Mouse (Mus musculus) erythroblast, embryonic 14.5 days (primary cell): Measurements from ENCODE around the gene Col4a4.

Experiments
- GATA1 ChIP-seq: IDR thresholded peaks from 2 replicates; pipeline ENCODE4 v1.6.1; 2012; ENCODE audit warnings: low read length, inconsistent platforms, mixed read lengths
- TAL1 ChIP-seq: IDR thresholded peaks from 3 replicates; pipeline ENCODE4 v1.6.1; 2012; ENCODE audit warnings: low read length, inconsistent platforms, mixed read lengths

DNA sequence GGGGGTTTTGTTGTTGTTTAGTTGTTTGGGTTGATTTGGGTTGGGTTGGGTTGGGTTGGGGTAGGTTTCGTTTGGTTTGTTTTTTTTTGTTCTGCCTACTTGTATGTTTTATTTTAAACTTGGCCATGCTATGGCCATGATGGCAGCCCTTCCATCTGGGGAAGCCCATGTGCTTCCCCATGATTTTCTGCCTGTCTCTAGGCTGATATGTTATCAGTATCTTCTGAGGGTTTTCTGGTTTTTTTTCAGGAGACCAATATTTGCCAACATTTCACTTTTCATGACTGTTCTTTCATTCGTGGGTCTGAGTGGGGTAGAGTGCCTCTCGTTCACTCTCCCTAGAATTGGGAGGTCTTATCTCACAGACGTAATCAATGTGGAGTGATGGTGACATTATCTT is 41.0 kb upstream of the Col4a4 start:
- no peak for TF ChIP-seq GATA1
- no peak for TF ChIP-seq TAL1
